Mouse (Mus musculus) heart, embryonic 16.5 days (tissue): ENCODE measurements around the gene Ankrd11. TPM values are rescaled to one million over a fixed set of nuclear protein-coding genes. Genes with fewer than 3 reads are reported as not detected.

Experiments used
- ATAC-seq: fragments of 200-750 bp; cut with Nextera tagmentation; replicated peaks from 2 replicates; pipeline ENCODE4 v1.8.0; 2017; ENCODE audit warnings: moderate number of reproducible peaks; ENCODE audit not compliant: insufficient read depth, low FRiP score; ENCODE audit errors: extremely low read depth
- H3K27ac ChIP-seq: fragments of 300-500 bp; sonication (generic); 2 replicates; pipeline ENCODE4 v1.5.1; 2014; ENCODE audit warnings: mild to moderate bottlenecking, low read length, control low read depth, moderate library complexity
- H3K27me3 ChIP-seq: fragments of 300-500 bp; sonication (generic); 2 replicates; pipeline ENCODE4 v1.6.1; 2014; ENCODE audit warnings: low read length, mixed read lengths; ENCODE audit not compliant: control insufficient read depth, insufficient read depth
- H3K36me3 ChIP-seq: fragments of 300-500 bp; sonication (generic); 2 replicates; pipeline ENCODE4 v1.6.1; 2014; ENCODE audit not compliant: control insufficient read depth, insufficient read depth
- H3K4me1 ChIP-seq: fragments of 300-500 bp; sonication (generic); 2 replicates; pipeline ENCODE4 v1.6.1; 2014; ENCODE audit warnings: low read length, mixed read lengths; ENCODE audit not compliant: control insufficient read depth, insufficient read depth
- H3K4me2 ChIP-seq: fragments of 300-500 bp; sonication (generic); 2 replicates; pipeline ENCODE4 v1.6.1; 2014; ENCODE audit warnings: low read depth, mild to moderate bottlenecking, control low read depth, low read length
- H3K4me3 ChIP-seq: fragments of 300-500 bp; sonication (generic); 2 replicates; pipeline ENCODE4 v1.5.1; 2014; ENCODE audit warnings: mild to moderate bottlenecking, control low read depth, low read length
- H3K9ac ChIP-seq: fragments of 300-500 bp; sonication (generic); 2 replicates; pipeline ENCODE4 v1.6.1; 2014; ENCODE audit warnings: low read length, control low read depth
- H3K9me3 ChIP-seq: fragments of 300-500 bp; sonication (generic); replicated peaks from 2 replicates; pipeline ENCODE4 v1.6.1; 2016; ENCODE audit warnings: low read length; ENCODE audit not compliant: control insufficient read depth
- WGBS: fragments of 180-500 bp; shearing (Covaris S2); extraction: QIAGEN DNeasy Blood & Tissue Kit; methylation state at CpG from one replicate; pipeline ENCODE4 v1.1.7; 2014; 5-methylcytosine and 5-hydroxymethylcytosine counted together
- polyA plus RNA-seq: library from polyadenylated mRNA; unstranded; fragments of >200 nt; fragmentation: Nextera tagmentation; extraction: Ambion mirVana; gene quantifications from 2 replicates; pipeline ENCODE4 v1.2.1, GENCODE M21; 2015

Ankrd11 gene
- polyA plus RNA-seq, 1 experiment from 2014 or later, result 17.6 TPM

- H3K27me3 ChIP-seq, result no peaks in the 10 kb centered on the region
- H3K4me3 ChIP-seq, result no peak overlapping the region
- no peak overlapping the region for H3K27ac ChIP-seq
- ATAC-seq, result no peak
- no peaks in the 10 kb centered on the region for H3K9me3 ChIP-seq
- H3K36me3 ChIP-seq, result peaks cover 40% of the 10 kb centered on the region
- H3K9ac ChIP-seq, result no peak overlapping the region
- peaks cover 5% of the 10 kb centered on the region for H3K4me1 ChIP-seq
- 91% methylated on average over 12 of the region's 12 CpGs for WGBS
- H3K4me2 ChIP-seq, result no peak overlapping the region
Observed at GRCm38 (mm10) chr8:122898473-122898872, 143.6 kb downstream of the Ankrd11 start.

DNA sequence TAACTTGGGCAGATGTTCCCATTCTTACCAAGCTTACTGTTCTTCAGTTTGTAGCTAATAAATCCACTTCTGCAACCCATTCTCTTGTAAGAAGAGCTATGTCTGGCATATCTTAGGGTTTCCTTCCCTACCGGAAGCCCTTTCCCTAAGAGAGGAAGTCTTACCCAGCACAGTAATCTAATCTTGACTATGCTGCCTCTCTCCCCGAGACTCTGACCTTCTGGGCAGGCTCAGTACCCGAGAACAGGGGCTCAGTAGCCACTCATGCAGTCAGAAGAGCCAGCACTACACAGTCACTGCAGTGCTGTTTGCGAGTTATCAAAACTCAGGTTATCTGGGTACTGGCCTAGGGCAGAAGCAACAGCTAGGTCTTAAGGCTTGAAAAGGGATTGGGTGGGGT, 144.1 kb downstream of the Ankrd11 start:
- H3K4me2 ChIP-seq, result no peak overlapping the region
- H3K4me3 ChIP-seq, result no peak overlapping the region
- no peaks in the 10 kb centered on the region for H3K9me3 ChIP-seq
- no peak for ATAC-seq
- H3K36me3 ChIP-seq, result peaks cover 40% of the 10 kb centered on the region
- 50% methylated on average over 4 of the region's 4 CpGs for WGBS
- no peak overlapping the region for H3K27ac ChIP-seq
- no peaks in the 10 kb centered on the region for H3K27me3 ChIP-seq
- no peak overlapping the region for H3K9ac ChIP-seq
- peaks cover 5% of the 10 kb centered on the region for H3K4me1 ChIP-seq

DNA sequence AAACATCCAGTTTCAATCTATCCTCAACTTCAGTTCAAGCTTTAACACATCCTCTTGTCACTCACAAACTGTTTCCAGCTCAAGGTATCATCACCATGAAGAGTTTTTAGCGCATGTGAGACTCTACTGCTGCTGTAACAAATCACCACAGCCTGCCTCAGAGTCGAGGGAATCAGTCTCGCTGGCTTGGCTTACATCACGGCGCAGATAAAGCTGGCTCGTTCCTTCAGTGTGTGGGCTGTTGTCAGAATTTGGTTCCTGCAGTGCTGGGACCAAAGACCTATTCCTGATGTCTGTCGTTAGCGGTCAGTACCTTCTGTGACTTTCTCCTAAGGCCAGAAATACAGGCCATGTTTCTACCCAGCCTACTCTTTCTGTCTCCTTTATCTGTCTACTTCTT, 144.9 kb downstream of the Ankrd11 start:
- H3K9ac ChIP-seq, result no peak overlapping the region
- no peak overlapping the region for H3K4me2 ChIP-seq
- no peaks in the 10 kb centered on the region for H3K9me3 ChIP-seq
- H3K27ac ChIP-seq, result no peak overlapping the region
- 79% methylated on average over 8 of the region's 8 CpGs for WGBS
- H3K27me3 ChIP-seq, result no peaks in the 10 kb centered on the region
- no peak overlapping the region for H3K4me3 ChIP-seq
- H3K36me3 ChIP-seq, result peaks cover 45% of the 10 kb centered on the region
- ATAC-seq, result no peak
- H3K4me1 ChIP-seq, result peaks cover 3% of the 10 kb centered on the region

- Histone ChIP-seq H3K4me3 (no peak overlapping the region), H3K27ac (no peak overlapping the region), H3K27me3 (no peaks in the 10 kb centered on the region), H3K9me3 (no peaks in the 10 kb centered on the region), H3K36me3 (peaks cover 53% of the 10 kb centered on the region), H3K4me2 (no peak overlapping the region), H3K4me1 (peaks cover 3% of the 10 kb centered on the region; the same call in 1 of the 2 replicates), H3K9ac (no peak overlapping the region)
- ATAC-seq, result no peak
- WGBS, result 89% methylated on average over 11 of the region's 11 CpGs
Observed at GRCm38 (mm10) chr8:122896317-122896716, 145.8 kb downstream of the Ankrd11 start.

DNA sequence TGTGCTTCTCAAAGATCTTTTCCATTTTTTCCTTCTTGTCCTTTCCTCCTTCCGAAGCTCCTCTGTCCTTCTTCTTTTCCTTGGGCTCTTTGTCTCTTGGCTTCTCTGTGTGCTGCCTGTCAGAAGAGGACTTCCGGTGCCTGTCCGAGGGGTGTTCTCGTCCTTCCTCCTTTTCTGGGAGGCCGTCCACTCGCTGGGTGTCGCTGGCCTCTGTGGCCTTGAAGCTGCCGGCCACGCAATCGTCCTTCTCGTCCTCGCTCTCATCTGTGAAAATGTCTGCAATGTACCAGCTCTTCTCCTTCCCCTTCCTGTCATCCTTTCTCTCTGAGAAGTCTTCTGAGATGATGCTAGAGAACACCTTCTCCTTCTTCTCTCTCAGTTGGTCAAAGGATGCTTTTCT, 148.6 kb downstream of the Ankrd11 start:
- Histone ChIP-seq H3K9me3 (no peaks in the 10 kb centered on the region), H3K27ac (no peak overlapping the region), H3K4me3 (no peak overlapping the region), H3K36me3 (peaks cover 71% of the 10 kb centered on the region), H3K27me3 (no peaks in the 10 kb centered on the region), H3K9ac (no peak overlapping the region), H3K4me2 (no peak overlapping the region), H3K4me1 (no peaks in the 10 kb centered on the region)
- WGBS, result 84% methylated on average over 12 of the region's 12 CpGs
- ATAC-seq, result no peak

- Histone ChIP-seq H3K4me3 (no peak overlapping the region), H3K27me3 (no peaks in the 10 kb centered on the region), H3K4me2 (no peak overlapping the region), H3K27ac (no peak overlapping the region), H3K9ac (no peak overlapping the region), H3K9me3 (no peaks in the 10 kb centered on the region), H3K36me3 (peaks cover 72% of the 10 kb centered on the region), H3K4me1 (no peaks in the 10 kb centered on the region)
- WGBS, result 85% methylated on average over 12 of the region's 12 CpGs
- ATAC-seq, result no peak
Observed at GRCm38 (mm10) chr8:122891440-122891839, 150.6 kb downstream of the Ankrd11 start.

GRCm38 (mm10) chr8:122883671-122884070, 158.4 kb downstream of the Ankrd11 start:
- H3K4me1 ChIP-seq, result peaks cover 3% of the 10 kb centered on the region; the same call in 1 of the 2 replicates
- no peak overlapping the region for H3K4me3 ChIP-seq
- WGBS, result 56% methylated on average over 10 of the region's 10 CpGs
- no peak overlapping the region for H3K4me2 ChIP-seq
- peak; percentile 71 for ATAC-seq
- H3K27ac ChIP-seq, result 0 out of 2 replicates have a peak overlapping the region, but pooled peaks have one; percentile 46
- H3K36me3 ChIP-seq, result peaks cover 41% of the 10 kb centered on the region
- H3K27me3 ChIP-seq, result no peaks in the 10 kb centered on the region
- H3K9ac ChIP-seq, result no peak overlapping the region
- H3K9me3 ChIP-seq, result no peaks in the 10 kb centered on the region

GRCm38 (mm10) chr8:122880302-122880701, 161.8 kb downstream of the Ankrd11 start:
- H3K4me1 ChIP-seq, result peaks cover 3% of the 10 kb centered on the region; the same call in 1 of the 2 replicates
- H3K4me2 ChIP-seq, result no peak overlapping the region
- ATAC-seq, result no peak
- H3K9ac ChIP-seq, result no peak overlapping the region
- no peaks in the 10 kb centered on the region for H3K27me3 ChIP-seq
- WGBS, result 59% methylated on average over 3 of the region's 3 CpGs
- H3K36me3 ChIP-seq, result peaks cover 16% of the 10 kb centered on the region
- no peak overlapping the region for H3K4me3 ChIP-seq
- no peak overlapping the region for H3K27ac ChIP-seq
- H3K9me3 ChIP-seq, result no peaks in the 10 kb centered on the region

- Histone ChIP-seq H3K4me2 (no peak overlapping the region), H3K27me3 (no peaks in the 10 kb centered on the region), H3K4me1 (no peaks in the 10 kb centered on the region), H3K9me3 (no peaks in the 10 kb centered on the region), H3K27ac (no peak overlapping the region), H3K4me3 (no peak overlapping the region), H3K9ac (no peak overlapping the region), H3K36me3 (peaks cover 4% of the 10 kb centered on the region)
- no peak for ATAC-seq
- WGBS, result 86% methylated on average over 3 of the region's 3 CpGs
Observed at GRCm38 (mm10) chr8:122878231-122878630, 163.8 kb downstream of the Ankrd11 start.
